Mouse (Mus musculus) urinary bladder, adult 18-20 months (tissue): ENCODE data around the gene Mast4.

ENCODE experiments used
- DNase-seq, 2 experiments: peaks; one replicate each; pipeline ENCODE4 v3.0.0; 2022; ENCODE audit warnings: low spot score in 2 of 2, mixed read lengths in 2 of 2

Mast4 gene

DNA sequence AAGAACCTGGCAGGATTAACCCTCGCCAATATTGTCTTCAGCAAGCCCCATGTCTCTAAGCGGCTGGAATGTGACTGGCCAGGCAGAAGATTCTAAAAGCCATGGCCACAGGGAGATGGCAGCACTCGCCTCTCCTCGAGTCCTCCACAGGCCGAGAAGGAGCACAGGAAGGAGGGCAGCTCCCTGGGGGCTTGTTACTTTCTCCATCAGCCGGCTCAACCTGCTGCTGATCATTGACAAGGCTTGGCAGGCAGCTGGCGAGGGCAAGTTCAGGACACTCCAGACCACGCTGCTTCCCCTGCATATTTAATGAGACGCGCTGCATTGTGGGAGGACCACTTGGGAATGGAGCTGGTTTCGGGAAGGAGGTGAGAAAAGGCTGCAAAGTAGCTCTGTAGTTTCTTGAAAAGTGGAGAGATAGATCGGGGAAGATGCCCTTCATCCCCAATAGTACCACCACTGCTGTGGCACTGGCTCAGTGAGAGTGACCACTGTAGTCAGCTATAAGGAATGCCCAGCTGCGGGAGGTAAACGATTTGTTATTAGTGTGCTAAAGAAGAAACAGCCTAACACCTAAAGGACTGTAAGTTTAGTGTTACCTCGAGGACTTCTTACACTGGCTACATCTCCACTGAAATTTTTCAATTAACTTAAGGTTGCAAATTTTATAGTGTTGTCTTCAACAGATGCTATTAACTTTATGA lies 523.0 kb downstream of the Mast4 start:
- DNase-seq, result peak in 1 of 2 experiments; percentile 17

DNA sequence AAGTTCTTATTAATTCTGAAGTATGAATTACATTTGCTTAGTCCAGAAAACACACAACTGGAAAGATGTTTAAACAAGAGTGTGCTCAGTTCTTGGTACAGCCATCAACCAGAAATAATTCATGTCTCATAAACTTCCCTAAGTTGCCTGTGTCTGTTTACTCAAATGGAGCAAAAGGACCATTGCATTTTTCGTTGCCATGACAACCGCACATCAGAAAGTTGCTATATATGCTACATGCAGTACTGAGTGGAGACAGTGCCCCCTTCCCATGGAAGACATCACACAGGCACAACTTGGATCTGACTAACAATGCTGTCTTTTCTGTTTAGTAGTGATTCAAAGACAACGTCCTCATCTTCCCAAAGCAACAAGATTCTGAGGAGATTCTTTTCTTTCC lies 527.6 kb downstream of the Mast4 start:
- no peak for DNase-seq

DNA sequence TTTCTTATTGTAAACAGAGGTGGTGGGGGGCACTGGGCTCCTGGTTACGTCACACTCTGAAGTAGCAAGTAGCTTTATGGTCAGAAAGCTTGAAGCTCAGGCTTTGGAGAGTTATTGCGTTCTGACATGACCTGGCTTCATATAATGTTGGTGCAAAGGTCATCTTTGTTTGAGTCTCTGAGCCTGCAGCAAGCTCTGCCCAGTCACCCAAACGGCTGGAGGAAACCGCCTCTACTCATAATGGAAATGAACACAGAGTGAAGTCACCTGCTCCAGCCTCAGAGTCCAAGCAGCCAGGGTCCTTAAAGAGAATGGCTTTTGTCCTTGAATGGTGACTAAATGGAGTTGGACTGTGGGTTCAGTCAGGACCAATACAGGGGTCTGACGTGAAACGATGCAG lies 529.1 kb downstream of the Mast4 start:
- no peak for DNase-seq

DNA sequence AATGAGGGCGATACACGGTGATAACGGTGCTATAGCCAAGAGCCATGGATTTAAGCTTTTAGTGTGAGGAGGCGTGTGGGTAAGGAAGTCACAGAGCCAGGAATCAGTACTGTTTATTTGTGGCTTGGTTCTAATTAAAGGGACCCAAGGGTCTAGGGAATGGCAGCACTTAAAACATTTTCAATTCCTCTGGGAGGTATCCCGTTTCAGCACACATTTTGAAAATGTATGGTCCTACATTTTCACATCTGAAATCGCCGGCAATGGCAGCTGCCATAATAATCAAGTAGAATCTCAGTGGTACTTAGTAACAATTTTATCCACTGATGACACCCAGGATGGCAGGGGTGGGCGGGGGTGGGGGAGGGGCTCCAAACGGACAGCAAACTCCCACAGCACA lies 531.1 kb downstream of the Mast4 start:
- no peak for DNase-seq

DNA sequence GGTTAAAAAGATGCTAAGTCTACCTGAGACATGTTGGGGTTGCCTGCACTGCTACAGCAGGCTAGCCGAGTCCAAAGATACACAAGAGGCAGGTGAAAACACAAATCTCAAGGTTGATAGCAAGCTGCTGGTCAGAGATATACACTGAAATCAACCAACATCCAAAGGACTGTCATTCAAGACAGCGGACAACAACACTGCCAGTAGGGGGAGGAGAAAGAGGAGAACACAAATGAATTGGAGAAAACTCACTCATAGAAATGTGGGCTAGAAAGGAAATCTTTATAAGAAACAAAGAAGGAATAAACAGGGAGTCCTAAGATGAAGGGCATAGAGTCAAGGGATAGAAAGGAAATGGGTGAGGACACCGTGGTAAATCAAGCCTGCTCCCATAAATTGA lies 542.1 kb downstream of the Mast4 start:
- no peak for DNase-seq

DNA sequence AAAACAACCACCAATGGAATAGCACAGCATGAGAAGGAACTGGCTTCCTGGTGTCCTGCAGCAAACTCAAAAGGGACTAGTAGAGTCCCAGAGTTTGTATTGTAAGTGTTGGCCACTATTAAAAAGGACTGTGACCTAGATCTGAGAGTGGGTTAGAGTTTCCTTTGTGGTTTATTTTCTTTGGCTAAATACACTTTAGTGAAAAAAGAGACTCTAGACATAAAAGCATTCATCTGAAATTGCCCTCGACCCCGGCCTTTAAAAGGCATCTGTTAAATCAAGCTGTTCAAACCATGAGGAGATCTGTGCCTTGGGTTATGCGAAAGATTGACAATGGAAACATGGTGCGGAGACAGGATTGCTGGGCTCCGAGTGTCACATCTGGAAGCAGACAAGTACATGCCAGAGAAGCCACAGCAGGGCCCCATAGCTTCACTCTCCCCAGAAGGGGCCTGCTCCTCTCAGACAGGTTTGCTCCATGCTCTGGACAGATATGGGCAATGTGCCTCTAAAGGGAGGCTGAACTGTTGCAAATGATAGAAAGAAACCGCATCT lies 543.6 kb downstream of the Mast4 start:
- DNase-seq, result no peak

DNA sequence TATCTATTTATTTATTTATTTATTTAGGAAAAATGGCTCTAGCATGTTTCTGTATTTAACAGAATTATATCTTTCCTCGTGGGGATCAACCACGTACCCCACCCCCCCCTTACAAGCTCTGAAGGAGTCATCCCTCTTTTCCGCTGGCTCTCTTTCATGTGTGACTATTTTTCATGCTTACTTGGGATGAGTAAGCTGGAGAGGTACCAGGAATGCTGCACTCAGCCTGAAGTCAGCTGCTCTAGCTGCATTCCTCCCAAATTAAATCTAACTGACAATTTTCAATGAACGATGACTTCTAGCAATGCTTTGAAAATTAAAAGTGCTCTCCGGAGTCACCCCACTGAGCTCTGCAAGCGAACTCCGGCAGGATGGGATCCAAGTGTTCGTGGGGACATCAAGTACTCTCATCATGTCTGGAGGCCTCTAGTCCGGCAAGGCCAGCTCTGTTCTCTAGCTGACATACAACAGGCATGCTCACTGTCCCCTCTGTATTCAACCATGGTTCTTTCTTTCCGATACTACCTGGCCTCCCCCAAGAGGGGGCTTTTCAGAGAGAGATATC lies 547.5 kb downstream of the Mast4 start:
- no peak for DNase-seq

DNA sequence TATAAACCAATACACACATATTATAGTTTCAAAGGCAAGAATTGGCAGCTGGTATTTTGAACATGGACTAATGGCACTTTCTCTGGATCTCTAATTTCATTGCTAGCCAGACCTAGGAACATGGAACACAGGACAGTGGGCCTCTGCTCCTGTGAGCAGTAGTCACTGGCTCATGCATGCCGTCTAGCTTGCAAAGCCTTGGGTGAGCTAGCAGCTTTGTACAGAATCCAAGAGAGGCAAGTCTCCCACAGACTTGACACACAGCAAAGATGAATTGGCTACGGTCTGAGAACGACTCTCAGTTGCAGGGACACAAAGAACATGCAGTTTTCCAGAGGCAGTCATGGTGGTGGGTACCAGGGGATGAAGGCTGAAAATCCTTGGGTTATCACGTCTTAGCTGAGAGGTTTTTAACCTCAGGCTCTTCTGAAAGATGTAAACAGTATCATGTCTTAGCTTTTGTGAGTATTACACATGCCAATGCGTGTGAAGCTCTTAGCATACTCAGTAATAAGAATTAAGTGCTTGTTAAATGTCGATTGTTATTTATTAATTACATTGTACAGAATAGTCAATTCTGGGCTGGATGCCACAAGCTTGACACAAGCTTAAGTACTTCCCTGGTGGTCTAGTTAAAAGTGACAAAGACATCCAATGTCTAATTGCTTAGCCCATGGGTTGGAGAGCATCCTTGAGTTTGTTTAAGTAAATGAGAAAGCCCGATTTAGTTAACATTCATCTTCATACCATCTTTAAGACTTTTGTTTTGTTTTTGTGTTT lies 550.6 kb downstream of the Mast4 start:
- DNase-seq, result no peak

DNA sequence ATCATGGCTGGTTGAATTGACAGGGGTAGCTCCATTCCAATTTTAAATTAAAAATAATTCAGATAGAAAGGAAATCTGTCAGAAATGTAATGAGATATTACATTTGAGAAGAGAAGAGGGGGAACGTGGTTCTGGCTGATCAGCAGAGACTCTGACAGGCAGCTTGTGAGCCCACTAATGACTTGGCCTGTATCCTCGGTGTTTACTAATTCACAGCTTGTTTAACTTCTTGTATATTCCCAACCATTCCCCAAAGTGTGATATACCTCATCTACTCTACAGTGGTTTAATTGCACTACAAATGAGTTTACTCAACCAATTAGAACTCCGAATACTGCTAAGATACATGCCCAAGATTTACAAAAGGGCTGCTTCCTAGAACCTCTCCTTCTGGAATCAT lies 555.0 kb downstream of the Mast4 start:
- no peak for DNase-seq

DNA sequence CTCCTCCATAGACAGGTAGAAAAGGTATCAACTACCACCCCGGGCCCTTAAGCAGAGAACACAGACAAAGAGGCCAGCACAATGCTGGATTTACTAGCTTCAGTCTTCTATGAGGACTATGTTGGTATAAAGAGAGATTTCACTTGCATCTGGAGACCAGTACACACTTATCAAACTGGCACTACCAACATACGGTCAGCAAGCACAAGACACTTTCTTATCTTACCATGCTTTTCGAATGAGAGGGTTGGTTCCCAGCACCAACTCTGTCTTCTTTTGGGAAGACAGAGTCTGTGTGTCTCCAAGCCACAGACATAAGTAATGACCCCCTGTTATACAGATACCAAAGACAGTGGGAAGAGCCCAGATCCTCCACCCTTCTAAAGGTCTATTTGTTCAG lies 555.4 kb downstream of the Mast4 start:
- DNase-seq, result no peak

DNA sequence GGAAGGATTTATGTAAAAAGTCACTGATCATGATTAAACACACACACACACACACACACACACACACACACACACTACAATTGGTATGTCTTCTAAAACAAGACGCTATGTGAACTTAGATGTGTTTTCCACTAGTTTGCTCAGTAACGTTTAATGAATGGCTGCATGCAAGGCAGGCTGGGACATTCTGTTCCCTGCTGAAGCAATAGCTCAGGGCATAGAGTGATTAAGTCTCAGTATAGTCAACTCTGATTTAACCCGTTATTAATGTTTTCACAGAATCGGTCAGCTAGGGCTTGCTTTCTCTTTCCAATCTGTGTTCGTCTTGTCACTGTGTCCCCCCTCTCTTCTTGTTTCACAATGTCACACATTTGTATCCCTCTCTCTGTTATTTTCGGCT lies 558.8 kb downstream of the Mast4 start:
- DNase-seq, result no peak

DNA sequence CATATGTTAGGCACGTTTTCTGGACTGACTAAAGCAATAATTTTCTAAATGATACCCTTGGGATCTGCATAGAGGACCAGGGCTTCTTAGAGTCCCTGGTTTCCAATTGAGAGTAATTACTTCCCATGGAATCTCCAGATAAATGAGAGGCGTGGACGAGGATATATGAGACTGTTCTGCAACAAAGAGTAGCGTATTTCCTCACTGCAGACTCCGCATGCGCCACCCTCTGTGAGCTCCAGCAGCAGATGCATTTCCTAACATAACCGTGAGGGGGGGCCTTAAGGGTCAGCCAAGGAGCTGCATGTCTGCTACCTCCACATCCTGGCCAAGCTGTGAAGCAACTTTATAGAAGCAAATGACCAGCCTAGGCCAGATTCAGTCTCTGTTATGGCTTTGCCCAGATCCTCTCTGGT lies 559.5 kb downstream of the Mast4 start:
- no peak for DNase-seq

DNA sequence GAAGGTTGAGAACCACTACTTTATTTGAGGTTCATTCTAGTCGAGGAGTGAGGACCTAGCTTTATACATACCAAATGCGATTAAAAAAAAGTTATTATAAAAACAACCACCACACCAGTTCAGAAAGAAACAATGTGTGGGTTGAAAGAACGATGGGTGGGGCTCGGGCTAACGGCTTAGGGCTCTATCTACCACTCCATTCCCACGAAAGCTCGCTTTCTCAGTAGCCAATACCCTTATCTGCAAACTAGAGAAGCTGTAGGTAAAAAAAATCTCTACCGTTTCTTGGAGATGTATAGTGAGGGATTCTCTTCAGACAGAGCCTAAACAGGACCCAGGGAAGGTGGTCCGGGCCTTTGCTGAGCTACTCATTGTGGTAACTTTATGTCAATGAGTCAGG lies 561.1 kb downstream of the Mast4 start:
- no peak for DNase-seq

DNA sequence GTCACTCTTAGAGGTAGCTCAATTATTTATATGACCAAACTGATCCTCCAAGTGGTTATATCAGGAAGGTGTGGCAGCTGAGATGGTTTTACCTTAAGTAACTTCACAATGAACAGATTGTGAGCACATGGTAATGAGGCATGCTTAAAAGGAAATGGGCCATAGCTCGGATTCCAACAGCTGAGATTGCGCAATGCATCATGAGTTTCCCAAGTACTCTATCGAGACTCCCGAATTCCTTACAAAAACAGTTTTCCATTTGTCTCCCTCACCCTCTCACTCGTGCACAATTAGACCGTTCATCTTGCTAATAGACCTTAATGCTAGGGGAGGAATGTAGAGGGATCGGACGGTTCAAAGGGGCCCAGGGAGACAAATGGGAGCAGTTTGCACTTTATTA lies 564.1 kb downstream of the Mast4 start:
- no peak for DNase-seq

DNA sequence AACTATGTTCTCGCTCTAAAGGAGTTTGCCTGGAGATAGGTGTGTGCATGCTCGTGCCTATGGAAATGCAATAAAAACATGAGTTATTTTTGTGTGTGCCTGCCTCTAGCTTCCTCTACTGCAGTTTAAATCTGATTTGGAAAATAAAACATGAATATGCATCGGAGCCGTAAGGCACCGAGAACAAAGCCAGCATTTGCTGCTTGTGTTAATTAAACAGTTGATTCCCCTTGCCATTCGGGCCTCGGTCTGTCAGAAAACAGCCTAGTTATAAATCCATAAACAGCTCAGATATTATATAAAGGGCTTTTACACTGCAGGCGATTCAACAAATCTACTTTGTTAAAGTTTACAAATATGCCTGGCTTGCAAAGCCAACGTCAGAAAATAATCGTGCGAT lies 565.8 kb downstream of the Mast4 start:
- DNase-seq, result no peak

DNA sequence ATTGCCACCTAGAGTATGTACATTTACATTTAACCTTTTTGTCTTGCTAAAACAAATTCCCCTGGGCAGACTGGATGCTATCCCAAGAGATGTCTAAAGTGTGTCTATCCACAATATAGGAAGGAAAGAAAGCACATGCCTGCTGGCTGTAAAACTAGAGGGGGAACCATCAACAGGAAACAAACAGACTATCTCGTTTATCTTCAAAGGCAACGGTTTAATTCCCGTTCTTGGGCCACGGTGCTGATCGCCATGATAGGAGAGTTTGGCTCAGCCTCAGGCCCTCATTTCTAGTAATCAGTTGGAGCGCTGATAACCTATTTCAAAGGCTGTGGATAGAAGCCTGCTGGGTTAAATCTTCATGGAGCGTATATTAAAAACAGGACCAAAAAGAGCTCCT lies 567.2 kb downstream of the Mast4 start:
- DNase-seq, result no peak

DNA sequence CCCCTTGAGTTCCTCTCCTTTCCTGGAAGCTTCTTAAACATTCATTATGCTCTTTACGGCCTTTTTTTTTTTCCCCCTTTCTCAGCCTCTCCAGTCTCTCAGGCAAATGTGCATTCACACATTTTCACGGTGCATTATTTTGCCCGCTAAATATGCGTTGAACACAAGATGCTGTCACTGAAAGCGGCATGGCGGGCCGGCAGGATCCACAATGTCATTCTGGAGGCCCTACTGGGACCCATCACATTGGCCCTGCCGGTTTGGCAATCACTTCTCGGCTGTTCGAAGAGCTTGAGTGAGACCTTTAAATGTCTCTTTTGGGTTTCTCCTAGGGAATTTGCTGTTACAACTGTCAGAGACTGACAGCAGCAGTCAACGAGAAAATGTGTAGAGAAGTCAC lies 569.1 kb downstream of the Mast4 start:
- no peak for DNase-seq

DNA sequence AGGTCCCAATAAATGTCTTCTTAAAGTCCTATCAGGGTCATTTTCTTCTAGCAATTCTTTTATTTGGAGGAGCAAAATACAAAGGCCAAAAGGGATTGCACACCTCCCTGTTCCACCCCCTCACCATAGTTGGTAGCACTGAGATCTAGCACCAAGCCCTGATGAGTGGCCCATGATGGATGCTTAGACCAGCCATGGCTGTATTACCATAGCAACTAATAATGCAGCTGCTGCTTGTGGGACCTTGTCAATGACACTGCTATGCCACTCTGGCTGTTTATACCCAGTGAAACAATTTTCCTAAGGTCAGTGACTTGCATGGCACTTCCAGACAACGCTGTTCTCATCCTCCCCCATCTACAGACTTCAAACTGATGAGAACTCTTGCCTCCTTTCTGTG lies 570.1 kb downstream of the Mast4 start:
- DNase-seq, result no peak

DNA sequence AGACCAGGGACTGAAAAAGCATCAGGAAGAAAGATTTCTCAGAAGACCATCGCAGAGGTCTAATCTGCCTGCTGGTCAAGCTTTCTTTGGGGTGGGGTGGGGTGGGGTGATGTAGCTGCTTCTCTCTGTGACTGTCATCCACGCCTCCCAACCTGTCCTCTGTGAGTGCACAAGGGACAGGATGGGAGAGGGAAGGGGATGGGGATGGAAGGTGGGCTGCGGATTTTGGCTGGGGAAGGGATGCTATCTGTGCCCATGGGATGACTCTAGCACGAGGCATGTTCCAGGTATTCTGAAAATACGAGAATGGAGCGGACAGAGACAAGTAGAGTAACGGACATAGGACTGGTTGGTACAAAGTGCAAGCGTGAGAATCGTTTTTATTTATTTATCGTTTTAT lies 572.1 kb downstream of the Mast4 start:
- DNase-seq, result no peak

DNA sequence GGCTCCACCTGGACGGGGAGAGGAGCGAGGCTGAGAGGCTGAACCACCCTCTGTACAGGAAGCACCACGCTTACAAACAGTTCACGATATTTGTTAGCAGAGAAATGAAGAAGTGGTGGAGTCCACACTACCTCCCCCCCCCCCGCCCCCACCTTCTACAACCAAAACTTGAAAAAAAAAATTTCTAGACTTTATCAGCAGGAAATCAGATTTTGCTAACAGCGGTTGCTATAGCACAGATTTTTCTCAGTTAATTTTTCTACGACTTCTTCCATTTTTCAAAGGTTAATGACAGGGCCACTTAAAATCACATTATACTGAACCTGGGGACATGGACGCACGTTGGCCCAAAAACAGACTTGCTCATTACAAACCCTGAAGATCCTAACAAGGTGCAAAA lies 572.9 kb downstream of the Mast4 start:
- DNase-seq, result no peak

DNA sequence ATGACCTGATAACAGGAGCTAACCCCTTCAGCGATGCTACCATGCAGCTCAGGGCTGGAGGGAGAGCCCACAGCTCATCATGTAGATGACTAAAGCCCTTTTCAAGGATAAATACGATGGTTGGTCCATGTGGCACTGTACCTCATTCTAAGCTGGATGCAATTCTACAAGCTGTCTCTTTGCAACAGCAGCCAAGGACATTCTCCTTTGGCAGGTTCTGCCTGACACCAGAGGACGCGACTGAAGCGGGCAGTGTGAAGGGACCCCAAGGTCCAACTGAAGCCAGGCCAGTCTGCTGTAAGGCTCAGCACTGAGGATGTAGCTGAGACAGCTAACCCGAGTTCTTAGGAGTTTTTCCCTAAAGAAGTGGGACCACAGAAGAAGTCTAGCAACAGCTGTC lies 576.3 kb downstream of the Mast4 start:
- no peak for DNase-seq

DNA sequence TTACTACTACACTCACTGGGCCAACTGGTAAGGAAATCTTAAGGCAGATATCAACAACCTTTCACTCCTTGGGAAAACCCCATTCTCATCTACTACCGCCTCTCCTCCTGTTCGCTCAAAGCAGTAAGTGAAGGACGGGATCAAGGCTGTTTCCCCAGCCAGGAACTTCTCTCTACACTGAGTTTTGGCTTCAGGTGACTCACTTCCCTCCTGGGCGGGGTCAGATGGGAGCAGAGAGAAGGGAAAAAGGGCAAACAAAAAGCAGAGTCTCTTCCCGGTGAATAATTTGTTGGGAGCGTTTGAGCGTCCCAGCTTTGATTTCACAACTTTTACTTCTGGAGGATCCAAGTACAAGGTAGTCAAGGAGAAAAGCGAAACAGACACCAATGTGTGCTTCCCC lies 578.2 kb downstream of the Mast4 start:
- DNase-seq, result no peak

DNA sequence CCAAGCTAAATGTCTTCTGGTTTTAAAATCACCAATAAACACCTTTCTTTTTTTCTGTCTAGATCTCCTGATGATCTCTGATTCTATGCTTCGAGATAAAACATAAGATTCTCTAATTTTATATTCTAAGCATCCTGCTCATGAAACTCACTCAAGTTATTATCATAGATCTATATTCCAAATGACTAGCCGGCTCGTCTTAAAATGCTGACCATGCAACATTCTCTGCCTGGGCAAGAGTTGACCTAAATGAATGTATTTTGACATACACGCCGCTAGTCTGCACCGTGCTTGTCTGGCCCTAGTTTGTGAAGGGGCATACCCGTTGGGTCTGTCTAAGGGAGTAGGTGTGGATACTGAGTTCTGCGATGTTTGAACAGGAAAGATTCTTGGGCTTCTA lies 579.2 kb downstream of the Mast4 start:
- no peak for DNase-seq
